Mouse (Mus musculus) adrenal gland, adult (tissue): ENCODE measurements around the gene Gm45213.
A peak's percentile ranks its signal among the peaks of the same experiment; 100 is the strongest.

Experiments used
- DNase-seq, 2 experiments: peaks; one replicate each; pipeline ENCODE4 v3.0.0; 2022 to 2023; ENCODE audit warnings: low spot score in 1 of 2; ENCODE audit not compliant: inconsistent age in 2 of 2

The Gm45213 gene

DNA sequence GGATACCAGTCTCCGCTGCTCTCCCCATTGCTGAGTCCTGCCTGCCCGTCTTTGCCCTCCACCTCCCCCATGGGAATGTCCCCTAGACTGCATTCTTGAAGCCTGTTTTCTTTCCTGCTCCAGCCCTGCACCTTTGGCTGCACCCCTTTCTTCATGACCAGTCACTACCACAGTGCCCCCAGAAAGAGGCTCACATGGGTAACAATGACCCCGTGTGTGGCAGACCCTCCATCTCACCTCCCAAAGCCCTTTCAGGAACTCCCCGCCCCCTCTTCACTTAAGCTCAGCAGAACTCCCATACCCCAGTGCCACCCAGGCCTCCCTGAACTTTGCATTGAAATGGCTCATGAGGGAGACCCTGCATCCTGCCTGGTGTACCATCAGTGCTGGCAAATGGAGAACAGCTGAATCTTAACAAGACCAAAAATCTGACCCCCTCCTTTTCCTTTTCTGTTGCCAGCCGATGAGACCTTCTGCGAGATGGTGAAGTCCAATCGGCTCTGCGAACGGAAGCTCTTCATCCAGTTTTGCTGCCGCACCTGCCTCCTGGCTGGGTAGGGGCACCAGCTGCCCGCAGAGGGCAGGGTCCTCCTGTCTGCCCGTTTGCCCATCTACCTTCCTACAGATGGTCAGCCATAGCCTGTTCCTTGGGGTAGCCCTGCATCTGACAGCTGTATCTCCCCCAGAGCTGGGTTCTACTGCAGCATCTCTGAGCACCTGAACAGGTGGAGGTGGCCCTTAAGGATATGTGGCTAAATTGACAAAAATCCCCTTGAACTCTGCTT is 5.2 kb downstream of the Gm45213 start:
- DNase-seq, result no peak

GRCm38 (mm10) chr7:66053946-66054483 is 10.6 kb downstream of the Gm45213 start:
- no peak for DNase-seq

GRCm38 (mm10) chr7:66055356-66055755 is 12.0 kb downstream of the Gm45213 start:
- DNase-seq, result peak in 1 of 2 experiments; percentile 72

- no peak for DNase-seq
These were observed 15.3 kb downstream of the Gm45213 start, which contains the start of gene Snrpa1 for GRCm38 (mm10) chr7:66058703-66059102. Gene Snrpa1, plus strand, starts transcription at chr7:66059003.

DNA sequence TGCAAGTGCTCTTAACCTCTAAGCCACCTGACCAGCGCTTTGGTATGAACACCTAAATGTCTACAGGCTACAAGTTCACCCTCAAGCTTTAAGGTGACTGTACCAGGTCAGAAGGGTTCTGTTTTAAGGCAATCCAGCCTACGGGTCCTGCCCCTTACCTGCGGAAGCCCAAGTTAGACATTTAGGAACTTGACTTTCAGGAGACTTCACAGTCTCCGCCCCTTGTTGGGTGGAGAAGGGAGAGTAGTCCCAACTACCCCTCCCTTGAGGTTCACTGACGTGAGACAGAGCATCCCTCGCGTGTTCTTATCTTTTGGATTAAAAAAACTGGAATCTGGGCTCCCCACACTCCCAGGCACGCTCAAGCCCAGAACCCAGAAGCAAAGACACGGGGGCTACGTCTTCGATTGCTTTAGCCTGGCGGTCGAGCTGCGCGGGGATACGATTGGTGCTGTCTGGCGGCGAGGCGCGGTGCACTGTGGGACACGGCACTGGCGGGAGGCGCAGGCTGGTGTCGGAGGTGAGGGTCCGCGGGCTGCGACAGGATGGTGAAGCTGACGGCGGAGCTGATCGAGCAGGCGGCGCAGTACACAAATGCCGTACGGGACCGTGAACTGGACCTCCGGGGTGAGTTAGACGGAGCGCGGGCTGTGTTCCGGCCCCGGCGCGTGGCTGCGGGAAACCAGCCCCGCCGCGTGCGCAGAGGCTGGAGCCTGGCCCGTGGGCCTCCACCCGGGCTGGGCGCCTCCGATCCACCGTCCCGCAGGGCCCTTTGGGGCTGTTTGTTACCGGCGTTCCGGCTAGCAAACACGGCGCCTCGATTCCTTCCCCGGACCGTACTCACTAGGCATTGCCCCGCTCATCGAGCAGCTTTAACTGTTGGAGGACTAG is 16.9 kb downstream of the Gm45213 start:
- DNase-seq, result peak; percentile 90 to 97

DNA sequence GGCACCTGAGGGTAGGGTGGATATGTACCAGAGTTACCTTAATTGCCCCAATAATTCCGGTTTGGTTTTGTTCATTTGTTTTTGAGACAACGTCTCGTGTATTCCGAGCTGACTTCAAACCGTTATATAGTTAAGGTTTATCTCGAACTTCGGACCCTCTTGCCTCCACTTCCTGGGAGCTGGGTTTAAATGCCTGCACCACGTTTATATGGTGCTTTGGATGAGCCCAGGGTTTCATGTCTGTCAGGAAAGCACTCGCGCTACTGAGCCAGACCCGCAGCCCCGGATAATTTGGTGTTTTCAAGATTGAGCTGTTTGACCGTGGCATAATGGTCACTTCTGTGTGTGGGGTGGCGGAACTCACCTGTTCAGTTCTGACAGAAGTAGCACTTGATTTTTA is 17.7 kb downstream of the Gm45213 start:
- DNase-seq, result no peak

- no peak for DNase-seq
These were observed 33.0 kb downstream of the Gm45213 start for GRCm38 (mm10) chr7:66076411-66076810.

DNA sequence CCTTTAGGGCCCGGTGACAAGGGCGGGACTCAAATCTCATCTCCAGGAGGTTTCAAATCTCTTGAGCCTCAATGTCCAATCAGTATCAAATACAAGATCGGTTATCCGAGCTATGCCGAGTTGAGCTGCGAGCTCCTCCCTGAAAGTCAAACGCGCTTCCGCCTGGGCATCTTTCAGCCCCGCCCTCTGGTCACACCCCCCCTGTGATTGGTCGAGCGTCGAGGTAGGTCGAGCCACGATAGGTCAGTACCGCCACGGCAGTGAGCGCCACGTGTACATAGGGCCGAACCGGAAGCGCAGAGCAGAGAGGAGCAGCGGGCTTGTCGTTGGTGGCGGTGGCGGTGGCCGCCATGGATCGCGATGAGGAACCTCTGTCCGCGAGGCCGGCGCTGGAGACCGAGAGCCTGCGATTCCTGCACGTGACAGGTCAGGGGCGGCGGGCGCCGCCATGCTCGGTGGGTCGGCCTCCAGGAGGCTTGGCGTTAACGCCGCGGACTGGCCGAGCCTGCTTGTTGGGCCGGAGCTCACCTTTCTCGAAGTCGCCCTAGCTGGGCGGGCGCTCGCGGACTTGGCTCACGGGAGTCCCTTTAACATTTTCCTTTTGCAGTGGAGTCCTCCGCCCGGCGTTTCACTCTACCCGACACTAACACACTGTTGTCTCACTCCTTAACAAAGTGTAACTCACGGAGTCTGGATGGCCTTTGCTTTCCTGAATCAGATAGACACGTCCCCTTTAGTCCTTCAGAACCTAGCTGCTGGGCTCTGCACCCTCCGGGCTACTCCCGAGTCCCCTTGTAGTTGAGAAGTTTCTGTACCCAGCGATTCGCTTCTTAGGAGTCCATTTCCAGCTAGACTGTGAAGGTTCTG is 36.2 kb downstream of the Gm45213 start, which contains the start of gene Selenos:
Selenos (plus strand) TSS at position 286 of the 867 bp plus-strand sequence.
- DNase-seq, result peak; percentile 97 to 98

DNA sequence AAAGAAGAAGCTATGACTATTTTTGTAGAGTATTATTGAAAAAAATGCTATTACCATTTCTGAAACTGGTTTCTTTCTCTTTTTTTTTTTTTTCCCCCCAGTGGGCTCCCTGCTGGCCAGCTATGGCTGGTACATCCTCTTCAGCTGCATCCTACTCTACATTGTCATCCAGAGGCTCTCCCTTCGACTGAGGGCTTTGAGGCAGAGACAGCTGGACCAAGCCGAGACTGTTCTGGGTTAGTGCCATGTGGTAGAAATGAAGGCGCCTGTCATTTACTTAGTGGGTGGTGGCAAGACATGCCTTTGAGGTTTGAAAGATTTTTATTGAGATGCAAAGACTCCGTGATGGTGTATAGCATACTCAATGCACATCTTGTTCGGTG is 36.8 kb downstream of the Gm45213 start:
- peak in 1 of 2 experiments; percentile 49 for DNase-seq

GRCm38 (mm10) chr7:66083757-66084156 is 40.4 kb downstream of the Gm45213 start:
- no peak for DNase-seq

- DNase-seq, result no peak
These were observed 41.1 kb downstream of the Gm45213 start for GRCm38 (mm10) chr7:66084546-66084945.

GRCm38 (mm10) chr7:66087652-66088051 is 44.2 kb downstream of the Gm45213 start:
- no peak for DNase-seq

DNA sequence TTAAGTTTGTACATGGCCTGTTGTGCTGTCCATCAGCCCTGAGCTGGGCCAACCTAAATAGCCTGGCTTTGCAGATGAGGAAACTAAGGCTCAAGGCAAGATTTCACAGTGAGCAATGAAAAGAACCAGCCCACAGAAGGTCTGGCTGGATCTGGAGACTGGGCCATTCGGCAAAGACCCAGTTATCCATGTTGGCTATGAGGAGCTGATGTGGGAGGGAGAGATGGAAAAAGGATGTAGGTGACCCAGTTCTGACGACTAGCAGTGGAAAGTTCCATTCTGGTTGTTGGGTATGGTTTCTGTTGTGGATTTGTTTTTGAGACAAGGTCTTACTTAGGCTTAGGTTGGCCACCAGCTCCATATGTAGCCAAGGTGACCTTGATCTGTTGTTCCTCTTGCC is 44.7 kb downstream of the Gm45213 start:
- DNase-seq, result no peak

DNA sequence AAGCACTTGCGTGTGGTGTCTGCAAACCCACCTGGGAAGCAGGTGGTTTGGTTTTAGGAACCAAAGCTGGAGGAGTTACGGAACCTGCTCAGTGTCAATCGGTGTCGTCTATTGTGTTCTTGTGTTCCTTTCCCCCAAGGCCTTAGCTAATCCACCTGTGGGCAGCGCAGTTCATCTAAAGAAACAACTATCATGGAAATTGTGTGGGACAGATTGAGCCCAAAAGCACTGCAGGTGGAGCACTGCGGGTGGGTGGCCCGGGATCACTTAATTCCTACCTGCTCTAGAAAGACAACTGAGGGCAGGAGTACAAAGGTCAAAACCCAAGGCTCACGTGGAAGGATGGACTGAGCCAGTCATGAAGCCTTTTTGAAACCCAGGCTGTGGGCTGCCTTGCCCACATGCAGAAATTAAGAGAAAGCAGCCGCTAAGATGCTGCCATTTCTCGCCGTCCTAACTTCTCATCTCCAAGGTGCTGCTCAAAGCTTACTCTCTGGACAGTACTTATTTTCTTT is 47.3 kb downstream of the Gm45213 start:
- DNase-seq, result no peak

GRCm38 (mm10) chr7:66091553-66091952 is 48.2 kb downstream of the Gm45213 start:
- no peak for DNase-seq

DNA sequence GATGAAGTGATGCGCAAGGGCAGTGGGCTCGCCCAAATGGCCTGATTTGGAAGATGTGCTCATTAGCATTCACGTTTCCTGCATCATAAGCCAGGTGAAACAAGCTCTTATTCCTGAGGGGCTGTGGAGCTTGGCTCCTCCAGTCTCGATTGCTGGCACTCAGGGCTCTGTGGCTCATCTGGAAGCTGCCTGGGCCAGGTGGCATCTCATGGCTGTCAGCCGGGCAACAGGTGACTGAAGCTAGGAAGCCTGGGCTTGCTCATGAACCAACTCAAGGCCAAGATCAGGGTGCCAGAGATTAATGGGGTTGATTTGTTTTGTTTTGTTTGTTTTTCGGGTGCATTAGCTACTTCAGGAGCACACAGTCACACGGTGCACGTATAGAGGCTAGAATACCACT is 49.3 kb downstream of the Gm45213 start:
- DNase-seq, result no peak

DNA sequence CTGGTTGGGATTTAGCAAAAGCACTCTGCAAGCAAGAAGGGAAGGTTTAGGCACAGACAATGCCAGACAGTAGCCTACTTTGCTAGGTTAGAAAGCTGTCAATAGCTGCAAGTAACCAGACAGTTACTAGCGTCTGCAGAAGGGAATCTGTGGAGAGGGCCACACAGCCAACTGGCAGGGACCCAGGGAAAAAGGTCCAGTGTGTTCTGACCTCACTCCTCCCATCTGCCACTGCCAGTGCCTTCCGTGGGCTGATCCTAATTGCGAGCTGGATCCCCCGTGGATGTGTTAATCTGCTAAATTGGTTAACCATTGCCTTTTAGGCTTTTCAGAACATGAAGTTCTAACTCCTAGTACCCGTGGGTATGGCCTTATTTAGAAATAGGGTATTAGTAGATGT is 50.7 kb downstream of the Gm45213 start:
- peak; percentile 49 to 51 for DNase-seq

DNA sequence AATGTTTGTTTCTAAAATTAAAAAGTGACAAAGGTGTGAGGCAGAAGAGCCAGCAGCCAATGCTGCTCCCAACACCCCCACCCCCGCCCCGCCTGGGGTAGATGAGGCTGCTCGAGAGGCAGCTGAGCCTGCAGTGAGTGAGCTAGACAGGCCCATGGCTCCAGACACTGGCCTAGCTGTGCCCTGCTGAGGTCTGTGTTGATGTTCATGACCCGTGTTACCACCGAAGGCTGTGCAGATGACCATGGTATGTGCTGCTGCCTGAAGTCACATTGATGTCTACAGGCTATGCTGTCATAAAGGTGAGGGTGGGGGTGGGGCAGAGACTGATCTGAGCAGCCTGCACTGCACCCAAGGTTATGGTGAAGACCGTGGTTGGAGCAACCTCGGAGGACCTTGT is 55.4 kb downstream of the Gm45213 start:
- DNase-seq, result no peak

- DNase-seq, result peak in 1 of 2 experiments; percentile 78
These were observed 58.5 kb downstream of the Gm45213 start for GRCm38 (mm10) chr7:66101866-66102265.

GRCm38 (mm10) chr7:66104531-66104930 is 61.1 kb downstream of the Gm45213 start:
- DNase-seq, result no peak
